Mouse (Mus musculus) gastrocnemius, adult 2 months (tissue): ENCODE data around the gene AC109138.7. TPM values are rescaled to one million over a fixed set of nuclear protein-coding genes. Genes with fewer than 3 reads are reported as not detected.

Experiments used
- DNase-seq: peaks from one replicate; pipeline ENCODE4 v3.0.0; 2022
- H3K27ac ChIP-seq: fragments of 200-600 bp; 2 replicates; pipeline ENCODE4 v1.8.1; 2022; ENCODE audit warnings: mild to moderate bottlenecking
- H3K4me3 ChIP-seq: fragments of 200-600 bp; 2 replicates; pipeline ENCODE4 v1.8.1; 2022; ENCODE audit warnings: mild to moderate bottlenecking, moderate library complexity
- CTCF ChIP-seq: fragments of 200-600 bp; IDR thresholded peaks from 2 replicates; pipeline ENCODE4 v1.8.1; 2022; ENCODE audit warnings: antibody characterized with exemption, mild to moderate bottlenecking, moderate library complexity
- intact Hi-C: fragments of 180-260 bp; cut with DNase I; formaldehyde crosslinking; loops from one replicate; pipeline ENCODE4 v1.15.1; 2025
- total RNA-seq, 2 experiments: library from RNA; stranded (reverse); gene quantifications; 2 replicates each; pipeline ENCODE4 v1.2.3; 2021

AC109138.7 gene
- total RNA-seq, 2 experiments from 2014 or later: not detected

GRCm38 (mm10) chr19:4215451-4215840, 1.3 kb downstream of the AC109138.7 start:
- intact Hi-C loops: no loop called here
- TF ChIP-seq CTCF: no peak
- Histone ChIP-seq H3K4me3 (peak overlapping the region; percentile 89), H3K27ac (peak overlapping the region; percentile 80)
- no peak for DNase-seq

GRCm38 (mm10) chr19:4216041-4216685, 2.0 kb downstream of the AC109138.7 start:
- peak; percentile 42 for DNase-seq
- intact Hi-C loops: no loop called here
- TF ChIP-seq CTCF: peak; percentile 50
- H3K27ac ChIP-seq: 0 out of 2 replicates have a peak overlapping the region, but pooled peaks have one; percentile 20
- H3K4me3 ChIP-seq: peak overlapping the region; percentile 32

GRCm38 (mm10) chr19:4217140-4217539, 3.0 kb downstream of the AC109138.7 start:
- no peak for TF ChIP-seq CTCF
- no peak overlapping the region for H3K27ac ChIP-seq
- no peak overlapping the region for H3K4me3 ChIP-seq
- intact Hi-C loops: no loop called here
- DNase-seq: no peak

GRCm38 (mm10) chr19:4217855-4218254, 3.7 kb downstream of the AC109138.7 start:
- no peak overlapping the region for H3K4me3 ChIP-seq

GRCm38 (mm10) chr19:4218293-4218692, 4.1 kb downstream of the AC109138.7 start:
- H3K4me3 ChIP-seq: no peak overlapping the region
- intact Hi-C loops: no loop called here
- no peak for DNase-seq
- no peak overlapping the region for H3K27ac ChIP-seq
- no peak for TF ChIP-seq CTCF

More at GRCm38 (mm10) chr19:4217855-4218254, 3.7 kb downstream of the AC109138.7 start:
- H3K27ac ChIP-seq: no peak overlapping the region
- TF ChIP-seq CTCF: no peak
- intact Hi-C loops: no loop called here
- DNase-seq: no peak

- H3K27ac ChIP-seq: no peak overlapping the region
- H3K4me3 ChIP-seq: no peak overlapping the region
- no peak for TF ChIP-seq CTCF
- no peak for DNase-seq
- intact Hi-C loops: no loop called here
Observed at GRCm38 (mm10) chr19:4218784-4219183, 4.6 kb downstream of the AC109138.7 start.

GRCm38 (mm10) chr19:4219943-4220342, 5.8 kb downstream of the AC109138.7 start:
- intact Hi-C loops: no loop called here
- DNase-seq: no peak
- Histone ChIP-seq H3K4me3 (no peak overlapping the region), H3K27ac (no peak overlapping the region)
- no peak for TF ChIP-seq CTCF

- intact Hi-C loops: no loop called here
- Histone ChIP-seq H3K27ac (no peak overlapping the region), H3K4me3 (no peak overlapping the region)
- no peak for DNase-seq
- no peak for TF ChIP-seq CTCF
Observed at GRCm38 (mm10) chr19:4220416-4220815, 6.3 kb downstream of the AC109138.7 start.

GRCm38 (mm10) chr19:4220957-4221743, 7.0 kb downstream of the AC109138.7 start:
- DNase-seq: no peak
- H3K4me3 ChIP-seq: no peak overlapping the region
- intact Hi-C loops: no loop called here
- peak overlapping the region; percentile 44 for H3K27ac ChIP-seq
- no peak for TF ChIP-seq CTCF

- no peak overlapping the region for H3K27ac ChIP-seq
- TF ChIP-seq CTCF: no peak
- no peak overlapping the region for H3K4me3 ChIP-seq
- no peak for DNase-seq
- intact Hi-C loops: no loop called here
Observed at GRCm38 (mm10) chr19:4222165-4222564, 8.0 kb downstream of the AC109138.7 start.

GRCm38 (mm10) chr19:4226779-4227178, 12.6 kb downstream of the AC109138.7 start:
- DNase-seq: no peak
- H3K4me3 ChIP-seq: no peak overlapping the region
- intact Hi-C loops: loop anchor here (5.0 kb wide), 1 partner anchor 209 kb away; no protein-coding TSS in a partner anchor
- H3K27ac ChIP-seq: no peak overlapping the region
- TF ChIP-seq CTCF: no peak

- intact Hi-C loops: loop anchor here (5.0 kb wide), 1 partner anchor 210 kb away; no protein-coding TSS in a partner anchor
- no peak overlapping the region for H3K4me3 ChIP-seq
- no peak for TF ChIP-seq CTCF
- no peak for DNase-seq
- no peak overlapping the region for H3K27ac ChIP-seq
Observed at GRCm38 (mm10) chr19:4227446-4227845, 13.3 kb downstream of the AC109138.7 start.
